Mouse (Mus musculus): ENCODE data around the gene Glcci1.
A peak's percentile ranks its signal among the peaks of the same experiment; 100 is the strongest.

Glcci1 gene

DNA sequence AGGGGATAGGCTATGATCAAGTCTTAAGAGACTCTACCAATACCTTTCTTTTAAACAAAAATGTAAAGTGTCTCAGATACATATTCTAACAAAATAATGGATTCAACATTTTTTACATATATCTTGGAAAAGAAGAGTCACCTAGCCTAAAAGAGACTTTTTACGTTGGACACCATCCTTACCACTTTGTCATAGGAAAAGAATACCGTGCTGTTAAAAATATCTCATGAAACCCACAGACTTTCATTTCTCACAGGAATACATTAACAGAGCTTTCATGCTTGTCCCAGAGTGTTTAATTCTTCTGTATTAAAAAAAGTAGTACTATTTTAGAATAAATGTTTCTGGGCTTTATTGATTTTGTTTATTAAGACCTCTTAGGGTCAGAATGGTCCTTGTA lies 41.8 kb downstream of the Glcci1 start:
- DNase-seq (ENCODE audit: low spot score in 2 of 2), result no peak

DNA sequence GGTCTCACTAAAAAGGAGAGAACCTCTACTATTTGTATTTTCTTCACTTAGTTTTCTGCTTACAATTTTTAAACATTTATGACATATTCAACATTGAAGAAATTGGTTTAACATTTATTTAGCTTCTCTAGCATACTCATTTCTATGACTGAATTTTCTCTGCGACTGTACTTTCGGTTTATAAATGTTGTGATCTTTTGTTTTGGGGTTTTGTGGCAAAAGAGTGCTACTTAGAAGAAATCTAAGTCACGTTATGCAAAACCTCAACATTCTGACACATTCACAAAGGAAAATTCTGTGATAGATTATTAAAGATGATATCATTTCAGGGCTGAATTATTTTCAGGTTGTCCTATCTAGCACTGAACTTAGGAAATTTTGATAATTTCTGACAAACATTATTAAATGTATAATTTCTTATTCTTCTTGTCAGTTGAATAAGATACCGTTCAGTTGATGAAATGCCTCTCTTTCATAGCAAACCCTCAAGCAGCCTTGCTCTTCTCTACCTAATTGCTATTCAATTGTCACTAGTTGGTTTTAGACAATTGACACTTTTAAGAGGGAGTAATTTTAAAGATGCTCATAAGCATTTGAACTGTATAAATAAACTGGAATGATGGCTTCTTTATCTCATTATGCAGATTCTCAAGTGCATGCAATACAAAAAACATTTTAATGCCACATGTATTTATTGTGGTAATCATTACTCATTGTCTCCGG lies 47.6 kb downstream of the Glcci1 start:
- DNase-seq (ENCODE audit: low spot score in 2 of 2), result no peak

DNA sequence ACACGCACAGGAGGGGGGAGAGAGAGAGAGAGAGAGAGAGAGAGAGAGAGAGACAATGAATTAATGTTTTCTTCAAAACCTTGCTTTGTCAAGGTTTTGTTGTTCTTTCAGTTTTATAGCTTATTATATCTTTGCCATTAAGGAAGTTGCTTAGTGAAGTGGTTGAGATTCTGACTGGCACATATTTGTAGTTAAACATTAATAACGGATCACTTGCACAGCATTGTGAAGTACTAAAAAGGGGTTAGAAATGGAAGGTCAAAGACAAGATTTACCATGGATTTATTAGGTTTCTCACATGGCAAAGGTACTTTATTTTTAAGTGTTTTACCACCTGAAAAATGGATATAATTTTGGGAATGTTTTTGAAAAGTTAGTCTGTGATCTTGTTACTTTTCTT lies 51.3 kb downstream of the Glcci1 start:
- DNase-seq (ENCODE audit: low spot score in 2 of 2), result no peak

DNA sequence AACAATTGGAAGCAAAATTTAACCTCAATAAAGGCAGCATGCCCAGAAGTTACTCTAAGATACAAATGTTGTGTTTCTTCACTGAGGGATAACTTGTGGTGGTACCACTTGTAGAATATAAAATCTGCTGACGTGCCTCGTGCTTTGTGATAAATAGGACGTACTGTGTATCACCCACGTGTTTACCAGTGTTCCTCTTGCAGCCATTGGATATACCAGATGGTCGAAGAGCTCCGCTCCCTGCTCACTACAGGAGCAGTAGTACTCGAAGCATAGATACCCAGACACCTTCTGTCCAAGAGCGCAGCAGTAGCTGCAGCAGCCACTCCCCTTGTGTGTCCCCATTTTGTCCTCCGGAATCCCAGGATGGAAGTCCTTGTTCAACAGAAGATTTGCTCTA lies 73.0 kb downstream of the Glcci1 start:
- DNase-seq (ENCODE audit: low spot score in 2 of 2), result no peak

DNA sequence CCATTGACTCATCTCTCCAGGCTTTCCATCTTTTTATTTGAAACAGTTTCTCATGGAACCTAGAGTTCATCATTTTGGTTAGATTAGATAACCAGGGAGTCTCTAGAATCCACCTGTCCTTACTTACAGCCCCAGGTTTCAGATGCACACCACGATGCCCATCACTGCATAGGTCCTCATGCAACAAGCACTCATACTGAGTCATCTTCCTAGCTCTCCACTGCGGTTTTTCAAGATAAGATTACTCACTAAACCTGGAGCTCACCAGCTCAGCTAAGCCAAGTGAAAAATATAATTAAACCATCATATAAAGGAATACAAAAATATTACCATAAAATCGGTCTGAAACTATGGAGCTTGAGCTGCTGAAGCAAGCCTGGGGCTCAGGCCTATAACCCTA lies 74.5 kb downstream of the Glcci1 start:
- DNase-seq (ENCODE audit: low spot score in 2 of 2), result no peak

DNA sequence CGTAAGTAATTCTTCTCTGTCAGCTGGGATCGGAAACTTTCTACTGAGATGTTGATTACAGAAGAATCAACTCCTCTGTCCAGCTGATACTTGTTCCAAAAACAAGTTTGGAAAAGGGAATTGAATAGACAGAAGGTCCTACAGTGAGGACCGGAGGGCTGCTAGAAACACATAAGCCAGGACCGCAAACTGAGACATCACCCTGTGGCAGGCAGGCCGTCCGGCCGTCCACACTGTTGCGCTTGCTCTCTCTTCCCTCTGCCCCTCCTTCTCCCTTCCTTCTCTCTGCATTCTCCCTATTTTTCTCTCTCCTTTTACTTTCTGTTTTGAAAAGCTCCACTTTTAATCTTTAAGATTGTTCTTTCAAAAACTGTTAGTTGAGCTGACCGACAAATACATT lies 82.3 kb downstream of the Glcci1 start:
- DNase-seq (ENCODE audit: low spot score in 2 of 2), result no peak

DNA sequence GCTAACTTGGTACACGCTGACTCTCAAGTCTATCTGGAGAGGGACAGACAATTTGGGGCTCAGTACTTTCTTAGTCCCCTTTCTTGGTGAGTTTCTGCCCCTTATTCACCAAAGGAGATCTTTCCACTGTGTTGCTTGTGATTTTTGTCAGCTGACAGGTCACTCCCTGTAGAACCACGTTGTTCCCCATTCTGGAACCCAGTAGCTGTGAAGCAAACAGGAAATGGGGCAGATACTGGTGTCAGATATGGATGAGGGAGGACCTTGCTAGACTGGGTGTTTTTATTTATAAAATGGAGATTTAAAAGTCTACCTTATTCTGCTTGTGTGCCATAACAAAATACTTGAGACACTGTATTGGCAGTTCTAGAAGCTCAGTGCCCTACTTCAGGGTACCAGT lies 108.0 kb downstream of the Glcci1 start:
- DNase-seq (ENCODE audit: low spot score in 2 of 2), result no peak

DNA sequence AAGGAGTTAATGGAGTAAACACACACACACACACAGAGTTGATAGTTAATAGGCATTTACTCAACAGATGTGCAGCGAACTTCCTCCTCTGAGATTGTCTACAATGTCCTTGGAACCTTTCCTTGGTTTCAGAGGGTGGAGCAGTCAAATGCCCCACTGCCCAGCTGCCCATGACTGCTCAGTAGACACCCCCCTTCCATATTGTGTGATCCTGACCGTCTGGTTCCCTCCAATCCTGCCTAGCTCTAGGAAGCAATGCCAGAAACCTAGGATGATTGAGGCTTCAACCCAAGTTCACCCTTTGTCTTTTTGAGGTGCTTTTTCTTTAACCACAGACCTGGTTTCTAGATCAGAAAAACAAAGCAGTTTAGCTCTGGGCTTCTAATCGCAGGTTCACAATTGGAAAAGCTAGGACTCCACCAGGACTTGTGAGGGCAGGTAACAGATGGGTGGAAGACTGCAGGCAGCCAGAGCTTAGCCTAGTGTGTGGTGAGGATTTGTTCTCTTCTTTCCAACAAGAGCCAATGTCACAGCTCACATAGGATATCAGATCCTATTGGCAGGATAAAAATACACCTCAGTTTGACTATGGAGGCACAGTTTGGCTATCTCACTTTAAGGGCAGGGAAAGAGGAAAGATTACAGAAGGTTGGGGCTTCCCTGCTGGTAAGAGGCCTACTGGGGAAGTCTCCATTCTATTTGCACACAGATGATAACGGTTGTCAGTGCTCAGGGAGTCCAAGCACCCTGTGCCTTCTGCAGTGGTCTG lies 110.4 kb downstream of the Glcci1 start:
- peak in 1 of 2 experiments; percentile 11 for DNase-seq (ENCODE audit: low spot score in 2 of 2)

DNA sequence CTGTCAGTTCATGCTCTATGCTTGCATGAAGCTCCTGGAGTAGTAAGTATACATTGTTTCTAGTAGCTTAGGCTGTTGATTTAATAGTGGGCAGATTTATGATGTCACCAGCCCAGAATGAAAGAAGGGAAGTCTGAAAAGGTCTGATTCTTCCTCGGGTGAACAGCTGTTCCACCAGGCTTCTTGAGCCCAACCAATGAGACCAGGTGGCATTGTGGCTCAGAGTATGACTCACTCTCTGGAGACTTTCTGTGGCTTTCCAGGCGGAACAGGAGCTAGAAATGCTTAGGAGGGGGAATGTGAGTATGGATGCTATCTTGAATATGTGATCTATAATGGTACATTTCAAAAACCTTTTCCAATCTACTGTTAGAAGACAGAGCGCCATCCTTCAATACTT lies 113.6 kb downstream of the Glcci1 start:
- DNase-seq (ENCODE audit: low spot score in 2 of 2), result peak in 1 of 2 experiments; percentile 21

DNA sequence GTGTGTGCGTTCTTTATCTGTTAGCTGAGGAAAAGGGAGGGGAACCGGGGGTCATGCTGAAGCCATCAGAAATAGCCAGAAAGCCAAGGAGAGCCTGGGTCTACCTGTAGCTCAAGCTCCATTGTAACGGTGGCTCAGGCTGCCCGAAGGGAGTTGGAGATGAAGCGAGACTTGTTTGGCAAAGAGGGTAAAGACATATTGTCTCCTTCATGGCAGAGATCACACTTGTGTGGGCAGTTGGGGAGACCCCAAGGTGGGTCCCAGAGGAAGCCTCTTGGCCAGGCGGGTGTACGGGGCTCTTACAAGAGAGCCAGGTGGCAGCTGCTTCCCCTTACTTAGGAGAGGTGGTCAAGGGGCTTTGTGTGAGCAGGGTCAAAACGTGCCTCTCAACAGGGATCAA lies 118.8 kb downstream of the Glcci1 start:
- DNase-seq (ENCODE audit: low spot score in 2 of 2), result no peak

DNA sequence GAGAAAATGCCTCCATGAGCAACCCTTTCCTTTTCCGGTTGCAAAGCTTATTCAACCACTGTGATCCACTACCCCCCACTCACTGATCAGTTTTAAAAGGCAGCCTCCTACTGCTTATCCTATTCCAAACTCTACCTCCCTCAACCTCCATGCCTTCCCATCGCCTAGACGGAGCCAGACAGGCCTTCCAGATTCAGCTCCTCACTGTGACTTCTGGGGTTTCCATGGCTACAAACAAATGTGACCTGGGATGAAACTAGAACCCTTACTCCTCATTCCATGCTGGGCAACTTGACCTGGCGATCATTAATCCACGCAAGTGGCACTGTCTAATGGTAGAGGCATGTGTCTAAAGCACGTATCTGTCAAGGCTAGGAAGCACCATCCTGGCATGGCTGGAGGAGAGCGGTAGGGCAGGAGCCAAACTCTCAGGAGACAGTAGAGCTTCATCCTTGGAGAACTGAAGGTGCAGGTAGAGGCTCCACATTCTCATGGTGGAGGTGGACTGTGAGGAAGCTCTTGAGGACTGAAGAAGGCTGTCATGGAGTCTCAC lies 119.4 kb downstream of the Glcci1 start:
- DNase-seq (ENCODE audit: low spot score in 2 of 2), result no peak

DNA sequence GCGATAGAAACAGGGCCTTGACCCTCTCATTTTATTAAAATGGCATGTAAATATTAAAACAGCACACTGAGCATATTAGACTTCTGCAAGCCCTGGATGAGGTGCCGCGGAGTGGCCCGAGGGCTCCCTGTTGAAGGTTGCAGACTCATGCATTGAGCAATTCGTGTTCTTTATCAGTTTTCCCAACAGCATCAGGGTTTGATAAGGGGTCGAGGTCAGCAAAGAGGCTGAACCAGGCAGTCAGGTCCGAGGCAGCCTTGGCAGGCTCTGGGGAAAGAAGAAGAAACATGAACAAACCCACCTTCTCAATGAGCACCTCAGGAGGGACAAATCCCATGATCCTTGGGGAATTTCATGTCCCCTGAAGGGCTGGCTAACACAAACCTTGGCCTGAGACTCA lies 121.1 kb downstream of the Glcci1 start:
- no peak for DNase-seq (ENCODE audit: low spot score in 2 of 2)

DNA sequence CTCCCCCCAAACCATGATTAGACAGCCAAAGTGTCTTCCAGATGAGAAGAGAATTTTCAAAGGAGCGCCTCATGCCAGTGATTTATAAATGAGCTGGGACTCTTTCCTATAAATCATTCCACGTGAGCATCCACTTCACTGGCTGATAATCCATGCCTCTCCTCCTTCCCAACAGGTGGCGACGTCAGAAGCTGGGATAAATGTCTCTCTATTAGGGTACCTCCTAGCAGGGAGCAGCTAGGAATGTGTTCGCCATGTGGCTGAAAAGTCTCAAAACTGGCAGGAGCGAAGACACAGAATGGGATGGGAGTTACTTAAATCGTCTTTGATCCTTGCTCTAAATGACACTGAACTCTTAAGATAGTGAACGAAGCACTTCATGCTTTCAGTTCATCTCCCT lies 122.0 kb downstream of the Glcci1 start:
- no peak for DNase-seq (ENCODE audit: low spot score in 2 of 2)

DNA sequence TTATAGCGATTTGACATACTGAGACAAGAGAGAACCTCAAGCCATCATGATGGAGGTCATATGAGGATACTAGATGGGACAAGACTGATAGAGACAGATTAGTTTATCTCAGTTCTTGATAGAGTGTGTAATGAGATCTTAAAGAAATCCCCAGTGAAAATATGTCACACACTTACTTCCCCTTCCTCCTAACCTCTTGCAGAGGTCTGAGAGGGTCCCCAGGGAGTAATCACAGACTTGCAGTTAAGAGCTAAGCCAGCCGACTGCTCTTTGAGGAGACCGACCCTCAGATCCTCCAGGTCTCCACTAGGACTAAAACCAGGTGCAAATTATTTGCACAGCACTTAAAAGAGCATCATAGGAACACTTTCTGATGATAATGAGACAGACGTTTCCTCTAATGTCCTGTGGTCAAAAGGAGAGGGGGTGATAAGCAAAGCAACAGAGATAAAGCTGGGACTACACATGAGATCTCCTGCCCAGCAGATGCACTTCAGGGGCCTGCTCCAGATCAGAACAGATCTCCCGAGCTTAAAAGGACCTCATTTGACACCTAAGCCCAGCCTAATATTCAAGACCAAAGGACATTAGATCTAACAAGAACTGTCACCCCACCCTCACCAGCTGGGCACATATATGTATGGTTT lies 122.7 kb downstream of the Glcci1 start:
- no peak for DNase-seq (ENCODE audit: low spot score in 2 of 2)

DNA sequence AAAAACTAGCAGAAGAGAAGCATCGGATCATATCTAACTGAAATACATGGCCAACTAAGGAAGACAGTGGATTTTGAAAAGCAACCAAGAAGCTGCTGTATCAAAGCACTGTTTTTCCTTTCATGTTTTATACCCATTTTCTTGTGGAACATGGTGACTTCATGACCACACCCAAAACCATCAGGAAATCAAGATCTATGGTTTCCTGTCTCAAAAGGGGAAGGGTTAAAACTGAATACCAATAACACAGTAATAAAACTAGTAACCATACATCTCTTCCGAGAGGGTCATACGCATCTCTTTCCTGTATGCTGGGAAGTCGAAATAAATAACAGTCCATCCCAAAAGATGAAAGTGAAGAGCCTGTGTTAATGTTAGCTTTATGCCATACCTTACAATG lies 123.3 kb downstream of the Glcci1 start:
- DNase-seq (ENCODE audit: low spot score in 2 of 2), result no peak

DNA sequence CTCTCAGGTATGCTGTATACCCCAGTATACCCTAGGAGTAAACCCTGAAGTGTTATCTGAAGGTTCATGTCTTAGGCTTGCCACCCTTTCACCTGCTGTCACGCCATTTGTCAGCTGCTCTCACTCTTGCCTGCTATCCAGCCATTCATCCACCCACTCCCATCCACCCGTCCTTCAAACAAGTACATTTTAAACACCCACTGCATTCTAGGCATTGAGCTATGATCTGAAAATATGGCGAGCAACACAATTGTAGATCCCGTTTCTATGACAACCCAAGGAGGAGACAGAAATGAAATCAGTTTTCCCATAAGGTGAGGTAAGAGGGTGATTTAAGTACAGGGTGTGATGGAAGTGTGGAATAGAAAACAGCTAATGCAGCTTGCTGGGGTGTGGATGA lies 128.7 kb downstream of the Glcci1 start:
- peak in 1 of 2 experiments; percentile 71 for DNase-seq (ENCODE audit: low spot score in 2 of 2)

DNA sequence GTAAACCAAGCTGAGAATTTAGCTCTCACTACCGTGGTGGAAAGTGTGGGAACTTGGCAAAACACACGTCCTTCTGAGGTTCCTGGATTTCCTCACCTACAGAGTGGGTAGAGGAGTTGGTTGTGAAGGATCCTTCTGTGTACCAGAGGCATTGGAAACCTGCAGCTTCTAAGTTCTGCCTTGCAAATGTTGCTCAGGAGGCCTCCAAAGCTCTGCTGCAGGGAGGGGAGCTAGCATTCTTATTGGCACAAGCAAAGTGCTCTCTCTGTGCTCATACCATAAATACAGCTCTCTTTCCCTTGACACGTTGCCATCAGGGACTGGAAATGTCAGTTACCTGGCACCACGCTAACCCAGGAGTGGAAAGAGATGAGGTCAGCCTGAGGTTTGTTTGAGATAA lies 129.5 kb downstream of the Glcci1 start:
- DNase-seq (ENCODE audit: low spot score in 2 of 2), result no peak

DNA sequence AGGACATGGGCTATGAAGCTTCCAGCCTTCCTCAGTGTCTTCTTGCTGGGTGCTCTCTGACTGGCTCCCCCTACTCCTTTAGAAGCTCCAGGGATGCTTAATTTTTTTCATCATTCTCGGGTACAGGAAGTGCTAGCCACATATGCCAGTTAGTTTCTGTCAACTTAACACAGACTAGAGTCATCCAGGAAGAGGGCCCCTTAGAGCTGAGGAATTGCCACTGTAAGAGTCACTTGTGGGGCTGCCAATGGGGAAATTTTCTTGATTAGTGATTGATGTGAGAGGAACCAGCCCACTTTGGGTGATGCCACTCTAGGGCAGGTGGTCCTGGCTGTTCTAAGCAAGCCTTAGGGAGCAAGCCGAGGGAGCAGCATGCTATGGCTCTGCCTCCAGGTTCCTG lies 130.1 kb downstream of the Glcci1 start:
- no peak for DNase-seq (ENCODE audit: low spot score in 2 of 2)

DNA sequence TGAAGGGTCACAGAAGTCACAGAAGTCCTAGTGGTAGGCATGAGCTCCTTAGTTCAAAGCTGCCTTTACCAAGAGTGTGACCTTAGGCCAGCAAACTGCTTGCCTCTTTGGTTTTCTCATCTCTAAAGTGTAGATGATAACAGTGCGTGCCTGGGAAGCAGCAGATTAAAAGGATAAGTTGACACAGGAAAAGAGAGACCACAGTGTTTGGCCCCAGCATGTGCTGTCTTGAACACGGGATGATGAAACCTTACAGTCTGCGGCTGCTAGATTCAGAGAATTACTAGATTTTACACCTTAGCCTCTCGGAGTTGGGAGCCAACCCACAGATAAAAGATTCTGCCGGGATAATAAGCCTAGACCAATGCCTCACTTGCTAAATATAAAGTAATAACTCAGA lies 131.5 kb downstream of the Glcci1 start:
- DNase-seq (ENCODE audit: low spot score in 2 of 2), result no peak

DNA sequence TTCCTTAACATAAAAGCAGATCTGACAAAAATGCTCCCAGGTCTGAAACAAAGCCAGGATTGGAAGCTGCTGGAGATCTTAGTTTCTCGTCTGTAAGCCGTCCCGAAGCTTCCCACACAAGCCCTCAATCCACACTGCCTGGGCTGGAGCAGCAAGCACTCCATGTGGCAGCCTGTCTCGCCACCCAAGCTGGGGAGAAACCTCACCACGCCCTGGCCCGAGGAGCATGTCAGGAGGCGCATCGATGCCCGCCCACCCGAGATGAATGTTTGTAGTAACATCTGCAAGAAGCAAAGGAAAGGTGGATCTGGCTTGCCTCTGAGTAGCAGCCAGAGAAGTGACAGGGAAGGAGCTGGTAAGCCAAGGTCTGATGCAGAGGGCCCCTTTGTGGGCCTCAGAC lies 135.3 kb downstream of the Glcci1 start:
- DNase-seq (ENCODE audit: low spot score in 2 of 2), result peak; percentile 60 to 69

DNA sequence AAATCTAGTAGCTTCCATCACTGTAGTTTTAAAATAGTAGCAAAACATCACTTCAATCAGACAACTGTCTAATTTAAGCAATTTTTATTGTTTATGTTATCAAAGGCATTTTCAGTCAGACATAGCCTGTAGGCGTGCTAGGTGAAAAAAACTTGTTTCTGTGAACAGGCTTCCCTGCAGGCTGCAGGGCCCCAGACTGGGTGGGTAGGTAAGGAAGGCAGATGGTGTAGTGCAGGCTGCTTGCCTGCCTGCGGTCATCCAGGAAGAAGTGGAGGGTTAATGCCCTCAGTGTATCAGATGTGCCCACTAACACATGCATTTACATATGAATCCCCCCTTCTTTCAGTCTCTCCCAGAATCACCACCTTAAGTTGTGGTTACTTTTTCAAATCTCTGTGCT lies 136.3 kb downstream of the Glcci1 start:
- no peak for DNase-seq (ENCODE audit: low spot score in 2 of 2)

Measured in right cerebral cortex, postnatal 10 days (tissue).